Mouse (Mus musculus) left cerebral cortex, postnatal 10 days (tissue): ENCODE data around the gene B3galt5. TPM values are rescaled to one million over a fixed set of nuclear protein-coding genes. Genes with fewer than 3 reads are reported as not detected.

Experiments
- total RNA-seq, 2 experiments: library from RNA; stranded (reverse); gene quantifications; 2 replicates each; pipeline ENCODE4 v1.2.3; 2021

B3galt5 gene
- total RNA-seq, 2 experiments from 2014 or later = 5.1 to 7.5 TPM

Other genes starting within 250 kb of the B3galt5 start
- 10 to 100 TPM; 19.1 to 20.2 TPM for gene Psmg1, start 244.8 kb upstream of the B3galt5 start, total RNA-seq
- gene Brwd1, start 153.3 kb upstream of the B3galt5 start, total RNA-seq = 100 to 1,000 TPM; 106 to 121 TPM
- 10 to 100 TPM; 57.4 to 57.8 TPM for gene Hmgn1, start 108.1 kb upstream of the B3galt5 start, total RNA-seq
- 10 to 100 TPM; 75.2 to 84.1 TPM for gene Wrb, start 90.4 kb upstream of the B3galt5 start, total RNA-seq
- 1 to 10 TPM in 1 of 2 experiments, under 1 TPM in 1; 0.89 to 1.5 TPM for gene Lca5l, start 43.5 kb upstream of the B3galt5 start, total RNA-seq
- 1 to 10 TPM; 2.0 to 2.1 TPM for gene Sh3bgr, start 35.4 kb upstream of the B3galt5 start, total RNA-seq
- not detected for gene Itgb2l, start 207.8 kb downstream of the B3galt5 start, total RNA-seq
- gene Pcp4, start 231.8 kb downstream of the B3galt5 start, total RNA-seq = 100 to 1,000 TPM; 421 to 559 TPM